Mouse (Mus musculus): ENCODE measurements at regions not wholly inside any gene's neighbourhood (a gene's known extent, or its start where the extent isn't known, plus 50 kb on each side); places are given as distances from the start of the nearest gene placed in this dataset.

DNA sequence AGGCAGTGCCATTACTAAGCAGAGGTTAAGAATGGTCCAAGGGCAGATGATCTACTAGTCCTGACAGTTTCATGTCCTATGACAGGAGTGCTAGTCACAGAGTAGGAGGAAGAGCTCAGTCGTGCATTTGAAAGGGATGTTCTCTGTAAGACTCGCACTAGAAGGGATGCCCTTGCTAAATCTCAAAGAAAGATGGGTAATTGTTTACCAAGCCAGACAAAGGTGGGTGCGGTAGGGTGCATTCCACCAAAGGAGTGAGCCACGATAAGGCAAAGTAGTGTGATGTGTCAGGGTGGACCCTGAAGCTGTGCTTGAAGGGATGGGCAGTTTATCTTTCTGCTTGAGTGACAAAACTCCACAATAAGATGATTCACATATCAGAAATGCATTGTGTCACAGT lies 50.5 kb upstream of the Adgrf1 start:
- peak; percentile 25 for DNase-seq (ENCODE audit: low read depth, low spot score)
